Mouse (Mus musculus): ENCODE data around the gene Gm47959. TPM values are rescaled to one million over a fixed set of nuclear protein-coding genes. Genes with fewer than 3 reads are reported as not detected.

Gm47959 gene
- total and polyA plus RNA-seq, 3 experiments, result not detected

GRCm38 (mm10) chr1:83016556-83016955 is 16.2 kb downstream of the Gm47959 start:
- Histone ChIP-seq H3K4me1 (ENCODE audit: control insufficient read depth in 1 of 2, insufficient read depth in 2 of 2, low read length in 2 of 2) (no peaks in the 10 kb centered on the region), H3K36me3 (ENCODE audit: control insufficient read depth in 1 of 2, insufficient read depth in 2 of 2, low read length in 2 of 2) (no peaks in the 10 kb centered on the region), H3K27me3 (ENCODE audit: control insufficient read depth in 1 of 2, insufficient read depth in 2 of 2, low read length in 2 of 2) (no peaks in the 10 kb centered on the region), H3K9ac (ENCODE audit: control insufficient read depth, low read depth, low read length, poor library complexity, severe bottlenecking) (no peak overlapping the region), H3K4me3 (ENCODE audit: control insufficient read depth in 1 of 2, insufficient read depth in 1 of 2, low read depth in 2 of 2, low read length in 2 of 2) (no peak overlapping the region), H3K79me2 (ENCODE audit: control insufficient read depth, insufficient read depth, low read length, poor library complexity) (no peaks in the 10 kb centered on the region), H3K27ac (ENCODE audit: control insufficient read depth, low read depth, low read length) (no peak overlapping the region), H3K9me3 (replicated peaks; ENCODE audit: insufficient read depth, low read length) (no peaks in the 10 kb centered on the region)
- DNase-seq (ENCODE audit: low read depth, low spot score), result no peak
- TF ChIP-seq USF1 (IDR thresholded peaks at IDR 0.05; ENCODE audit: low read depth, low read length) (no peak), TCF12 (IDR thresholded peaks at IDR 0.05; ENCODE audit: low read depth, low read length) (no peak), TBP (IDR thresholded peaks at IDR 0.05; ENCODE audit: low read depth, low read length) (no peak), SMC3 (IDR thresholded peaks at IDR 0.05; ENCODE audit: low read depth, low read length) (no peak), MYB (IDR thresholded peaks at IDR 0.05; ENCODE audit: low read depth, low read length) (no peak), GABPA (IDR thresholded peaks at IDR 0.05; ENCODE audit: low read depth, low read length) (no peak), POLR2A (IDR thresholded peaks at IDR 0.05; ENCODE audit: control insufficient read depth in 1 of 2, insufficient read depth in 1 of 2, low read depth in 1 of 2, low read length in 2 of 2, poor library complexity in 1 of 2) (no peak), NELFE (IDR thresholded peaks at IDR 0.05; ENCODE audit: low read depth, low read length) (no peak), POLR2AphosphoS2 (IDR thresholded peaks at IDR 0.05; ENCODE audit: low read length) (no peak), NRF1 (IDR thresholded peaks at IDR 0.05; ENCODE audit: insufficient read depth, low read depth, low read length, poor library complexity, severe bottlenecking) (no peak), MAZ (IDR thresholded peaks at IDR 0.05; ENCODE audit: low read depth, low read length) (no peak), MAFK (IDR thresholded peaks at IDR 0.05; ENCODE audit: borderline replicate concordance, low read depth, low read length) (no peak), CTCF (IDR thresholded peaks at IDR 0.05 in 2 of 3, conservative IDR thresholded peaks at IDR 0.05 in 1 of 3; ENCODE audit: control insufficient read depth in 1 of 3, insufficient read depth in 1 of 3, low read depth in 2 of 3, low read length in 3 of 3, poor library complexity in 1 of 3, severe bottlenecking in 1 of 3) (no peak), HCFC1 (IDR thresholded peaks at IDR 0.05; ENCODE audit: low read depth, low read length) (no peak)

GRCm38 (mm10) chr1:83031950-83032349 is 31.6 kb downstream of the Gm47959 start:
- H3K9me3 ChIP-seq (replicated peaks; ENCODE audit: insufficient read depth, low read length), result no peaks in the 10 kb centered on the region
- H3K27ac ChIP-seq (ENCODE audit: control insufficient read depth, low read depth, low read length), result no peak overlapping the region
- no peak overlapping the region for H3K9ac ChIP-seq (ENCODE audit: control insufficient read depth, low read depth, low read length, poor library complexity, severe bottlenecking)
- TF ChIP-seq MAZ (IDR thresholded peaks at IDR 0.05; ENCODE audit: low read depth, low read length) (no peak), ZMIZ1 (IDR thresholded peaks at IDR 0.05; ENCODE audit: low read depth, low read length) (no peak), MYC (IDR thresholded peaks at IDR 0.05; ENCODE audit: low read depth, low read length) (no peak), HCFC1 (IDR thresholded peaks at IDR 0.05; ENCODE audit: low read depth, low read length) (no peak), E2F4 (IDR thresholded peaks at IDR 0.05; ENCODE audit: borderline replicate concordance, low read depth, low read length) (no peak), ZC3H11A (IDR thresholded peaks at IDR 0.05; ENCODE audit: low read depth, low read length) (no peak), USF1 (IDR thresholded peaks at IDR 0.05; ENCODE audit: low read depth, low read length) (no peak), CTCF (IDR thresholded peaks at IDR 0.05 in 2 of 3, conservative IDR thresholded peaks at IDR 0.05 in 1 of 3; ENCODE audit: control insufficient read depth in 1 of 3, insufficient read depth in 1 of 3, low read depth in 2 of 3, low read length in 3 of 3, poor library complexity in 1 of 3, severe bottlenecking in 1 of 3) (no peak), MEF2A (IDR thresholded peaks at IDR 0.05; ENCODE audit: extremely low read depth, insufficient replicate concordance, low read depth, low read length, poor library complexity, severe bottlenecking) (no peak), TAL1 (IDR thresholded peaks at IDR 0.05; ENCODE audit: low read length) (no peak), NELFE (IDR thresholded peaks at IDR 0.05; ENCODE audit: low read depth, low read length) (no peak), UBTF (IDR thresholded peaks at IDR 0.05; ENCODE audit: borderline replicate concordance, insufficient read depth, low read depth, low read length) (no peak), MAX (IDR thresholded peaks at IDR 0.05; ENCODE audit: low read length) (no peak), GABPA (IDR thresholded peaks at IDR 0.05; ENCODE audit: low read depth, low read length) (no peak), KAT2A (conservative IDR thresholded peaks at IDR 0.05; ENCODE audit: low read depth, low read length) (no peak)
- no peak overlapping the region for H3K4me3 ChIP-seq (ENCODE audit: control insufficient read depth in 1 of 2, insufficient read depth in 1 of 2, low read depth in 2 of 2, low read length in 2 of 2)
- no peak for DNase-seq (ENCODE audit: low read depth, low spot score)
- no peaks in the 10 kb centered on the region for H3K4me1 ChIP-seq (ENCODE audit: control insufficient read depth in 1 of 2, insufficient read depth in 2 of 2, low read length in 2 of 2)
- no peaks in the 10 kb centered on the region for H3K36me3 ChIP-seq (ENCODE audit: control insufficient read depth in 1 of 2, insufficient read depth in 2 of 2, low read length in 2 of 2)
- H3K27me3 ChIP-seq (ENCODE audit: control insufficient read depth in 1 of 2, insufficient read depth in 2 of 2, low read length in 2 of 2), result no peaks in the 10 kb centered on the region
- H3K79me2 ChIP-seq (ENCODE audit: control insufficient read depth, insufficient read depth, low read length, poor library complexity), result no peaks in the 10 kb centered on the region

Data from MEL (cell line).